Mouse (Mus musculus): ENCODE data around the gene BC030499. TPM values are rescaled to one million over a fixed set of nuclear protein-coding genes. Genes with fewer than 3 reads are reported as not detected.

The BC030499 gene
- total RNA-seq, 2 experiments from 2014 or later, result 0.38 to 0.46 TPM

DNA sequence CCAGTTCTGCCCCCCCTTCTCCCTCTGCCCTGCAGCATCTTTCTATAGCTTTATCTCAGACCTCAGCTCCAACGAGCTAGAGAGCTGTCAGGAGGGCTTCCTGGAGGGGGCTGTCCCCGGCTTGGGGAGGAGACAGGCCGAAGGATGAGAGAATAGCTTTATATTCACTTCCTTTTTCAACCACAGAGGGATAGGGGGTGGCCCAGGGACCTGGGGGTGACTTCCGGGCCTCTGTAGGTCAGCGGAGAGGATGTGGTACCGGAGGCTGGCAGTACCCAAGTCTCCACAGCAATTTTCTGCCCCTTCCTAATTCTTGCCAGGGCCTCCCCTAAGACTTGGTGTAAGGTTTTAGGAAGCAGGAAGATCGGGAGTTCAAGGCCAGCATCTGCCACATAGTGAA is 55.2 kb downstream of the BC030499 start:
- DNase-seq (ENCODE audit: low spot score), result no peak

Other genes with a start within 250 kb of the BC030499 start
- gene Eral1, start 210.5 kb upstream of the BC030499 start, total RNA-seq (2021), result 10 to 100 TPM; 20.1 to 22.7 TPM
- gene Fam222b, start 196.2 kb upstream of the BC030499 start, total RNA-seq (2021), result 1 to 10 TPM; 8.2 to 9.4 TPM
- 1 to 10 TPM; 2.0 to 2.2 TPM for gene Traf4, start 125.3 kb upstream of the BC030499 start, total RNA-seq (2021)
- gene Nek8, start 114.2 kb upstream of the BC030499 start, total RNA-seq (2021), result under 1 TPM; 0.37 to 0.50 TPM
- 1 to 10 TPM; 1.5 to 2.2 TPM for gene Tlcd1, start 114.1 kb upstream of the BC030499 start, total RNA-seq (2021)
- 100 to 1,000 TPM; 845 to 889 TPM for gene Rpl23a, start 107.3 kb upstream of the BC030499 start, total RNA-seq (2021)
- gene Rab34, start 102.4 kb upstream of the BC030499 start, total RNA-seq (2021), result 1 to 10 TPM; 2.5 to 3.5 TPM
- gene Proca1, start 97.4 kb upstream of the BC030499 start, total RNA-seq (2021), result under 1 TPM; 0.47 to 0.57 TPM
- 10 to 100 TPM; 40.8 to 44.7 TPM for gene Sdf2, start 45.1 kb upstream of the BC030499 start, total RNA-seq (2021)
- 10 to 100 TPM; 27.8 to 32.3 TPM for gene Supt6, start 44.9 kb upstream of the BC030499 start, total RNA-seq (2021)
- 100 to 1,000 TPM; 200 to 204 TPM for gene 2610507B11Rik, start 29.1 kb upstream of the BC030499 start, total RNA-seq (2021)
- 1 to 10 TPM; 2.3 to 2.5 TPM for gene Spag5, start 10.7 kb downstream of the BC030499 start, total RNA-seq (2021)
- 1 to 10 TPM; 2.1 to 2.6 TPM for gene Aldoc, start 32.1 kb downstream of the BC030499 start, total RNA-seq (2021)
- gene Pigs, start 37.6 kb downstream of the BC030499 start, total RNA-seq (2021), result 10 to 100 TPM; 18.2 to 19.2 TPM
- 1 to 10 TPM; 8.3 TPM for gene Unc119, start 52.6 kb downstream of the BC030499 start, total RNA-seq (2021)
- gene Foxn1, start 95.7 kb downstream of the BC030499 start, total RNA-seq (2021), result not detected
- gene Slc13a2, start 131.4 kb downstream of the BC030499 start, total RNA-seq (2021), result not detected
- gene Slc46a1, start 174.9 kb downstream of the BC030499 start, total RNA-seq (2021), result under 1 TPM; 0.47 to 0.91 TPM
- gene Sarm1, start 206.9 kb downstream of the BC030499 start, total RNA-seq (2021), result under 1 TPM; 0.43 to 0.82 TPM
- 10 to 100 TPM in 1 of 2 experiments, 1 to 10 TPM in 1; 9.5 to 15.0 TPM for gene Vtn, start 208.2 kb downstream of the BC030499 start, total RNA-seq (2021)
- not detected for gene Sebox, start 212.6 kb downstream of the BC030499 start, total RNA-seq (2021)
- 10 to 100 TPM; 13.3 to 15.1 TPM for gene Tmem199, start 221.3 kb downstream of the BC030499 start, total RNA-seq (2021)
- 100 to 1,000 TPM in 1 of 2 experiments, 10 to 100 TPM in 1; 99.0 to 100 TPM for gene Poldip2, start 221.4 kb downstream of the BC030499 start, total RNA-seq (2021)
- gene Tnfaip1, start 245.5 kb downstream of the BC030499 start, total RNA-seq (2021), result 10 to 100 TPM; 44.0 to 48.1 TPM
- 10 to 100 TPM; 17.5 to 17.6 TPM for gene Ift20, start 245.5 kb downstream of the BC030499 start, total RNA-seq (2021)